Mouse (Mus musculus) urinary bladder, postnatal 14 days (tissue): ENCODE results near the gene Ptprn2.

Source experiments
- DNase-seq: peaks from one replicate; pipeline ENCODE4 v3.0.0; 2021; ENCODE audit warnings: low spot score

The Ptprn2 gene

DNA sequence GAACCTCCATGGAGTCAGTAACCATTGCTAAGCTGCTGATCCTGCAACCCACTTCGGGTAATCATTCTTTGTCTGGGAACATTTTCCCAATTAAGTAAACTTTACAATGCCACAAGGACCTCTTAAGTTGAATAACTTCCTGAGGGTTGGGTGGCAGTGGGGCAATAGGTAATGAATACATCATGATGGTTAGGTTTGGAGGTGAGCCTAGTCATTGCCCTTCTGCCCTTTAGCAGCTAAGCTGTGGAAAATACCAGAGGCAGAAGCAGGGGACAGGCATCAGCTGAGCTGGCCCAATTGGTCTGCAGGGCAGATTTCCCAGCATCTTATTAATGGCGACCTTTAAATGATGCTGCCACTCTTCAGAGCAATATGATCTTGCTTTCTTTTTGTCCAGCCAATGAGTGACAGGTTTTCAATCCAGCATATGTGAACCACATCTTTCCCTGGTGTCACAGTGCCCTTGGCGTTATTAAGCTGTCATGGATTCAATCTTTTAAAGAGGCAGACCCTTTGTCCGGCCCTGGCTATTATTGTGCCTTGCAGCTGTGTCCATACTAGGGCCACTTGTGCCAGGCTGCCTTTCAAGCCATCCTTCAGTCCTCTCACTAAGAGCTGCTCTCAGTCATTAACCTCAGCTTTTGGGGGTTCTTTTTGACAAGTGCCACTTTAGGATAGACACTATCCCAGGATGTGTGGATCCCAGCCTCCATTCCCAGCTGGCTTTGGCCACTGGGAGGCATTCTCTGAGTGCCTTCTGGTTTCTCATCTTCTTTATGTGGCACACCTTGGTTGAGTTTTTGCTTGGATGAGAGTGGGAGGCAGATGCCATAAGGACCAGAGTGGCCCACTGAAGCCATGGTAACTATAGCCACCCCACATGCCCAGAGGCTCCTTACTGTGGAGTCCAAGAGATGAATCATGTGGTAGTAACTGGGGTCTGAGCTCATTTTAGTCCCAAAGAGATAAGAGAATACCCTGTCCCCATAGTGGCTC lies 292.9 kb downstream of the Ptprn2 start:
- no peak for DNase-seq

DNA sequence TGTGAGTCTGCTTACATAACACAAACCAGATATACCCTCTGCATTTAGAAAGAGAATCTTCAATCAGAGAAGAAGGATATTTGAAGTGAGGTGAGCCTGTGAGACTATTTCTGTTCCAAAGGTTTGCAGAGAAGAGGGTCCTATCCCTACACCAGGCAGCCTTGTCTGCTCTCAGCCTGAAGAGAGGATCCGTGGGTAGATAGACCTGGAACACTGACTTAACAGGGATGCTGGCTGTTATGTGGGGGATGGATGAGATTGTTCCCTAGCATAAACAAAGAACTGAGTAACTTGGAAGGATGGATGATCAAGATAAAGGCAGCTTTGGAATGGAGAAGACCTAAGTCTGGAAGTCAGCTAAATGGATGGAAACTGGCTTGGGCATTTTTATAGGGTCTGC lies 294.9 kb downstream of the Ptprn2 start:
- no peak for DNase-seq

DNA sequence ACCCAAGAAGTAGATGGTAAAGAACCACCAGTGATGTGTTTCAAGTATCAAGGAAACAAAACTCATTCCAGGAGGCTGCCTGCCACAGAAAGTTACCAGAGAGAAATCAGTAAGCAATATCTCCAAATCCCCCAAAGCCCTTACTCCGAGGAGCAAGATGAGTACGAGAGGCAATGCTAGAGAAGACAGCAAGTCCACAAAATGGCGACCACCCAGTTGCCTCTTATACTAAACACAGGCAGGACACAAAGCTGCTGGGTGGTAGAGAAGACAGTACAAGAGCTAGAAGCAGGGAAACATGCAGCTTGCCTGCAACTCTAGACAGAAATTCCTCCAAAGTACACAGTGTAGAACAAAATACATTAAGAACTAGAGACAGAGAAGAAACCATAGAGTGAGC lies 300.2 kb downstream of the Ptprn2 start:
- no peak for DNase-seq

DNA sequence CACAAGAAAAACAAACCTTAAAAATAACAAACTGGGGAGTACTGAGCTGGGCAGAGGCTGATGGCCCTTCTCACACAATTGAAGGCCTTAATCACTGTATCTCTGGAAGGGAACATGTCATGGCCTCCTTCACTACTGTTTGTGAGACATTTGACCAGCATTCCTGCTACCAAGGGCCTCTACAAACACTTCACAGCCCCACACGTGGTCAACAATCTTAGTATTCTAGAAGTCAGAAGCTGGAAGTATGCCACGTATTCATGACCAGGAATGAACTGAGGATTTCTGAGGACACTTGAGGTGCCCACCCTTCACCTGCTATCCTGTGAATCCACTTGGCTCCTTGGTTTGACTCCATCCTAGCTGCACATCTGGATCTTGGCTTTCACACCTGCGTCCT lies 302.8 kb downstream of the Ptprn2 start:
- no peak for DNase-seq

DNA sequence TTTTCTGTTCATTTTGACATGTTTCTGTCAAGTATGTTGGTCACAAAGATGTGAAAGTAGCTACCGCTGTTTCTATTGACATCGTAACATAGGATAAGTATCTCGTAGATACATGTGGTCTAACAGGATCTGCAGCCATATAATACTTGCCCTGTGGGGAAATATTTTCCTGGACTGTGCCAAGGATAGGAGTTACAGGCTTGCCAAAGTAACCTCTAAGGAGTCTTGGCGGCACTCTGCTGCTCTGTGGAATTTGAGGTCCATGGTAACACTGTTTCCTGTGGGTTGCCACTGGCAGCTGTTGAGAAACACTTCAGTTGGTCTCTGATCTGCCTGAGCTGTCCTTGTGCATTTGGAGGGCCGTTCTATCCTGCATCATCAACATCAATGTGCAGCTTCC lies 317.8 kb downstream of the Ptprn2 start:
- DNase-seq, result no peak

DNA sequence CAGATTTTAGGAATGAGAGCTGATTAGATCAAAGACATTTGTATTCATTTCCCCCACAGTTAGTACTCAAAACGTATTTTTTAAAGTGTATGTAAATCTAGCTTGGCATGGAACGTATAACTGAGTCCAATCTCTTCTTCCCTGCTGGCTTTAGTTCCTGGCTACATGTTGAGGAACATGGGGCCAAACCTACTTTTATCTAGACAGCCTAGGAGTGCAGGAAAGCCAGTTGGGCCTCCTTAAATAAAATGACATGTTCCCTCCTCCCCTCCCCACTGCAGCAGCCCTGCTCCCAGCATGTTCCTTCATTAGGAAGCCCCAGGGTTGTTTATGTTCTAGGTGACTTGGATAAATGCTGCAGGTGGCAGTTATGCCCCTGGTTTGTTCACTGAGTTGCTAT lies 319.2 kb downstream of the Ptprn2 start:
- DNase-seq, result no peak

DNA sequence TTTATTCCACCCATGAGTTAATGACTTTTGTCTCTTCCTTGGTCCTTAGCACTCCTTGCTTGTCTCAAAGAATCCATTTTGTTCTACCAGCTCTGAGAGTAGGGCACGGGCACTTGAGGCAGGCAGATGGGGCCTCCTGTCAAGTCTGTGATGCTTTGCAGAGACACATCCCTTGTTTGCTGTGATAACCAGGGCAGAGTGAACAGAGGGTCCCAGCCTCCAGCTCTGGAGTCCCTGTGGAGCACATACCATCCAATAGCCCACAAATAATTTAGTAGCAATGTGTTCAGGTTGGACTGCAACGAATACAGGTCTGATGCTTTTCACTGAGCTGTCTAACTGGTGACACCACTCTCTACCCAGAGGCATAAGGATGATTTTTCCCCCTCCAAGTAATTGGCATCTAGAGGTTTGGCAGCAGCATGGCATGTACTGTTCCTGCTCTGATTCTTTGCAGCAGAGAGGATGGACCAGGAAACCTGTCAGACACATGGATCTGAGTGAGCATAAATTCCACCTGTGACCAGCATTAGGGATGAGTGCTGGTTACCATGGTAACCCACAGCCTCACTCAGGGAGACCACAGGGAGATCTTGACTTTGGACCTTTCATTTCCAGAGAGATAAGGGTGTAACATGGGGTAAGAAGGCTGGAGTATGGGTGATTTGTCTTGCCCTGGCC lies 319.7 kb downstream of the Ptprn2 start:
- DNase-seq, result no peak

DNA sequence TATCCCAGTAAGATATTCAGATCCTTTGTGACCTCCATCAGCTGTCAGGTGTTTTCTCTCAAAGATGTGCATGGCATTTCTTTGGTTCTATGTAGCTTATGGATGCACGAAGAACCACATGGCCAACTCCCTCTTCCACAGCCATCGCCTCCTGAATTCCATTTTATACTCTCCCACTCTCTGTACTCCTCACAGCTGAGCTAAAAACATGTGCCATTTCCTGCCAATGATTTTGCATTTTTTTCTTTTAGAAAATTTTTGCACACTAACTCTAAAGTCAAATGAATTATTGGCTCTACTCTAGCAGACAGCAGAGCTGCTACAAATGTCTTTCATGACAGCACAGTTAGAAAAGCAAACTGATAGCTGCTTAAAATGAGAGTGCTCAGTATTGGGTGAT lies 320.6 kb downstream of the Ptprn2 start:
- no peak for DNase-seq

DNA sequence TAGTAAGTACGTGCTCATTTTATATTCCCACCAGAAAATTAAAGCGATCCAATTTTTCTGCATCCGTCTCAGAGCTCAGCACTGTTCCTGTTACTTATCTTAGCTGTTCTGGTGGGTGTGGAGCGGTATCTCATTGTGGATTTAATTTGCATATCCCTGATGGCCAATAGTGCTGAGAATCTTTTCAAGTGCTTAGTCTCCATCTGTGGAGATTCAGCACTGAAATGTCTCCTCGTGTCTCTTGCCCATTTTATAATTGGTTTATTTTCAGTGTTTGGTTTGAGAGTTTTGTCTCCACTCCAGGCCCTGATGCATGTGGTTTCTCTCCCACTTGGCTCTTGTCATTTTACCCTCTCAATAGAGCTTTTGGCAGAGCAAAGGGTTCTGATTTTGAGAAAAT lies 327.5 kb downstream of the Ptprn2 start:
- no peak for DNase-seq

DNA sequence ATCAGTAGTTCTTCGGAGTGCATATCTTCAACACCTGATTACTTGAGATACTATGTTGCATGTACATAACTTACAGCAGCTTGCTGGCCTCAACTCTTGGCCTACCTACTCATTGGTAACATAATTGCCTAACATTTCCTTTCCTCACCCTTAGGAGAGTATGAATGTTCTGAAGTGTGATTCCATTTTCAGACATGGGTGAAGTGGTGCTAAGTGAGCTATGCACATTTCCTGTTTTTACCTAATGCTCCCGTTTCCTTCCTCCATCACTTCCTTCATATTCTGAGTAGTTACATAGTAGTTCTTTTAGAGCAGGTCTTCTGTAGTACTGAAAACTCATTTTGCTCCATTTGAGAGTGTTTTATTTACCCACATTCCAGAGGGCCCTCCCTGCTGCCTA lies 334.3 kb downstream of the Ptprn2 start:
- DNase-seq, result no peak

DNA sequence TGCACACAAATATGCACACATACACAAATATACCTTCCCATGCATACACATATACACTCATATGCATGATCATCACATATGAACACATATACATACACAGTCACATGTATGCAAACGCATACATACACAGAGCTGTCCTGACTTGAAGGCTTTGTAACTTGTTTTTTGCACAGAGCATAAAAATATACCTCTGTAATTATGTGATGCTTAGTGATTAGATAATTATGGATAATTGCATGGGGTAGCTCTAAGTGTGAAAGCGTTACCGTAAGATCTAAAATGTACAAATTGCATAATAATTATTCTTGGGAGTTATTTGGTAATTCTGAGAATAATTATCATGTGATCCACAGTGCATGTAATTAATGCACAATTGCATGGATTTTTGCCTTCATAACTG lies 337.8 kb downstream of the Ptprn2 start:
- DNase-seq, result no peak

DNA sequence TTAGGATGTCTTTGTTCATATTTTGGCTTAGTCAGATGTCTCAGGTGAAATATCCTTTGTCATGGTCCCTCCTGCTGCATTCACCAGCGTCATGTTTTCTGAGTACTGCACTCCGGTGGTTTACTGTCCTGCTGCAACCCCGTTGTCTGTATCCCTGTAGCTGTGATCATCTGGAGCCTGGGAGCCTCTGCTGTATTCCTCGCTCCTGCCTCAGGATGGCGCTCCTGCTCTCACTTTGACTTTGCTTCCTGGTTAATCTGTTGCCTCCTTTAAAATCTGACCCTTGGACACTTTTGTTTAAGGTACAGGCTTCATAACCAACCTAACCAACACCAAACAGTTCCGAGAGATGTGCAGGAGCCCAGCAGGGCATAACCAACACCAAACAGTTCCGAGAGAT lies 342.2 kb downstream of the Ptprn2 start:
- no peak for DNase-seq

DNA sequence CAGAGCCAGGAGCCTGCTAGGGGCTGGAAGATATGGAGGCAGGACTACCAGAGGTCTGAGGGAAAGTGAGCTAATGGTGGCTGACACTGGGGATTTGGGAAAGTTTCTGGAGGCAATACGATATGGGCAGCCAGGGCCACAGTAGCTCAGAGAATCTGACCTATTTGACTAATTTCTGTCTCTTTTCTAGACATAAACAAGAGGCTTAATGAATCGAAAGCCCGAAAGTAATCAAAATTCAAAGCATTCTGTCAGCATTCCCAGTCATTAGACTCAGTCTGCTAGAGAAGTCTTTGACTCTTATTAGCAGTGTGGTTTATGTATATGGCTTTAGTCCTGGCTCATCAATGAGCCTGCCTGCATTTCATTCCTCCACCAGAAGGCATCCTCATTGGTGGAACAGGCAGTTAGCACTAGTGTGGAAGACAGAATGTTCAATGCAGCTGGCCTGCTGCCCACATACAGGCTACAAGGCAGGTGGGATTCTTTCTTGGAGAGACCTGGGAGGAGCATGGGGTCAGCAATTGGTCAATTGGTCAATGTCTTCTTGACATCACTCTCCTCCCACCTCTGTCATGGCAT lies 353.2 kb downstream of the Ptprn2 start:
- no peak for DNase-seq

DNA sequence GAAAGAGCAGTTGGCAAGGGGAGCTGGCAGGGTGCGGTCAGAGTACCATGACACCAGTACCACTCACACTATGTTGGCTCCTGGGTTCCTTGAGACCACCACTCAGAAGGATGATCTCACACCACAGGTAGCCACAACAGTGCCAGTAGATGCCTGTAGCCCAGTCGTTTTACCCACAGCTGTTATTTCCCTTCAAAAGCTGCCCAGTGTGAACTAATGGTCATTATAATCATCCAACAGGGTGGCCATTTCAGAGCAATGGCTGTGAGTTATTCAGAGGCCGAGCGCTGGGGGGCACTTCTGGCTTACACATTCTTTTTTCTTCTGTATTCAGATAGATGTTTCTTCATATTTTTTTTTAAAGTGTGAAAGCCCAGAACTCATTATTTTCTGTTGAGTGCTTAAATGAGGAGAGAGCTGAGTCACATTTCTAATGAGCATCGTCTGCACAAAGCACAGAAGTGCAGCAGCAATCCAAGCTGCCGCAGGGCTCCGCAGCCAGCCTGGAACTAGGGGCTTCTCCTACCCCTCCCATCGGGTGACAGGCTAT lies 357.3 kb downstream of the Ptprn2 start:
- no peak for DNase-seq

DNA sequence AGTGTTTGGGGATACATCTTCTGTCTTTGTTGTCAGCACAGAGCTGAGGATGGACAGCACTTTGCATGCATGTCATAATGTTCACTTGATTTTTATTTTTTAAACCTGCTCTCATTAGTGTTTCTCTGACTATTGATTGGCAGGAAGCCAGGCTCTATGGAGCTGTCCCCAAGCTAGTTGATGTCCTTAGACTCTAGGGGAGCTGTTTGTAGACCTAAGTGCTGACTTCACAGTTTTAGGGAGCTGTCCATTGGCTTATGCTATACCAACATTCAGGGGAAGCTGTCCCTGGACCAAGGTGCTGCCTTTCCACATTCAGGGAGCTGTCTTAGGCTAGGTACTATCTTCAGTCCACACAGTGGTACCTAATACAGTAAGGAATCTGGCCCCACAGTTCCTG lies 360.7 kb downstream of the Ptprn2 start:
- DNase-seq, result no peak

DNA sequence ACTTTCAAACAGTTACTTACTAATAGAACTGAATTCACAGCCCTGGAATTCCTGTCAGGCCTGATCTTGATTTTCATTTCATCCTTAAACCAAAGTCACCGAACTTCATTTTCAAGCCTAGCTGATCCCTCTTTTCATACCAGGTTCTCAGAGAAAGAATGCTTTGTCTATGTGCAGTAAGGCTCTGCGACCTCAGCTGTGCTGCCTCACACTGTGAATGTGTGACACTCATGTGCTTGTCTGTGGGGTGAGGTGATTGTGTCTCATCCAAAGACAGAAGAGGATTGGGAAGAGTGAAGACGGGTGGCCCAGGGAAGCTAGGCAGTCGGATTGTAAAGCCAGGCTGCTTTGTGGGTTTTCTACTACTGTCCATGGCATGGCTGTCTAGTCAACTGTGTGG lies 361.5 kb downstream of the Ptprn2 start:
- DNase-seq, result no peak

DNA sequence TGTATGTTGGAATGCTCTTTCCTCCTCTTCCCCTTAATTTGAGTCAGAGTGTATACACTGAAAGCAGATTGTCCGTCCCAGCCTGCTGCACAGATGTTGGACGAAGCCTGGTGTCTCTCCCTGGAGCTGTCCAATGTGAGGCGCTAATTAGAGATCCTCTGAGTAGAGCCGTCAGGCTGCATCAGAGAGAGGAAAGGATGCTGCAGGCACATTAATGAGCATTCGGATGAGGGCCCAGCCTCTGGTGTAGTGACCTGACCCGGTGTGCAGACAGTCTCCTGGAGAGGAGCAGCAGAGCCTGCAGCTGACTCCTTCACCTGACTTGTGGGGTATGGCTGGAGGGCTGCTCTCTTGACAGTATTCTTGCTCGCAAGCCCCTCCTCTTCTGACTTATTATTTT lies 370.8 kb downstream of the Ptprn2 start:
- DNase-seq, result no peak

DNA sequence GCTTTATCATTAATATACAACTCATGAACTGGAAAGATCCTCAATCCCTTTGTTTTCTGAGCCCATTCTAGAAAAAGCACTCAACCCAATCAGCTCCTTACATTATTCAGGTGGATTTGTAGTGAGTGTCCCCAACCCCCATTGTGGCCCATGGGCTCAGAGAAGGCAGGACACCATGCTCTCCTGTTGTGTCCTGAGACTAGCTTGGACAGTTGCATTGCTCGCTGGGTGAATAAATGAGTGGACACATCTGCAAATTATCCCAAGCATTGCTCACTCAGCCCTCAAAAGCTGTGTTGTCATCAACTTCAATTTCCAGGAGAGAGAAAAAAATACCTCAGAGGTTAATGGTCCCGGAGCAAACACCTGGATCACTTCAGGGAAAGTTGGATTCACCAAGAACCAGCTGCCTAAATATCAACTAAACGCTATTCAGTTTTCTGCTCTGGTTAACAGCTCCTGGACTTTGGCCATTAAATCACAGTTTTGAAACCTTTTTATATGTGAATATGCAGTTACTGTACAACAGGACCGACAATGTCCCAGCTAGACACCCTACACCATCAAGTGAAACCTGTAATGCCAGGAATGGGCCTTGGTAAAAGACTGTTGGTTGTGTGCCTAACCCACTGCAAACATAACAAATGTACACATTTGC lies 376.0 kb downstream of the Ptprn2 start:
- DNase-seq, result no peak

DNA sequence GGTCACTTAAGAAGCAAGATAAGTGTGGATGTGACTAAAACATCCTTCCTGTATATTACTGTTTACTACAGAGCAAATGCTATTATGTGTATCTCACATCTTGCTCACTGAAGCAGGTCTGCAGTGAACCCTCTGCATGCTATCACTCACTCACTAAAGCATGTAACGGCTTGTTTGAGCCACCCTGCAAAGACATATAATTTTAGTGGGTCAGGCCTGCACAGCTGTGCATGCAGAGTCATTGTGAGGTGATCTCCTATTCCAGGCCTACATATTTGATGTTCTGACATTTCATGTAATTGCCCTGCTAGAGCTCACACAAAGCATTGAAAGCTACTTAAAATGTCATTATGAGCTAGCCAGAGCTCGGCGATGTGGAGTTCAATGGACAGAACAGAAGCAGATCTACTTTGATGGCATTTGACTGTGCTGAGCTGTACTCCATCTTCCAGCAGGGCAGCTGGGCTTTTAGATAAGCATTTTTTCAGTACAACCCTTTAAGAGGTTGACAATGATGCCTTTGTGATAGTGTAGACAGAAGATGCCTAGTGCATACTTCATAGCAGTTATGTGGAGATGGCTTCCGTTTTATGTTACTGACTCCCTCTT lies 377.9 kb downstream of the Ptprn2 start:
- DNase-seq, result no peak

DNA sequence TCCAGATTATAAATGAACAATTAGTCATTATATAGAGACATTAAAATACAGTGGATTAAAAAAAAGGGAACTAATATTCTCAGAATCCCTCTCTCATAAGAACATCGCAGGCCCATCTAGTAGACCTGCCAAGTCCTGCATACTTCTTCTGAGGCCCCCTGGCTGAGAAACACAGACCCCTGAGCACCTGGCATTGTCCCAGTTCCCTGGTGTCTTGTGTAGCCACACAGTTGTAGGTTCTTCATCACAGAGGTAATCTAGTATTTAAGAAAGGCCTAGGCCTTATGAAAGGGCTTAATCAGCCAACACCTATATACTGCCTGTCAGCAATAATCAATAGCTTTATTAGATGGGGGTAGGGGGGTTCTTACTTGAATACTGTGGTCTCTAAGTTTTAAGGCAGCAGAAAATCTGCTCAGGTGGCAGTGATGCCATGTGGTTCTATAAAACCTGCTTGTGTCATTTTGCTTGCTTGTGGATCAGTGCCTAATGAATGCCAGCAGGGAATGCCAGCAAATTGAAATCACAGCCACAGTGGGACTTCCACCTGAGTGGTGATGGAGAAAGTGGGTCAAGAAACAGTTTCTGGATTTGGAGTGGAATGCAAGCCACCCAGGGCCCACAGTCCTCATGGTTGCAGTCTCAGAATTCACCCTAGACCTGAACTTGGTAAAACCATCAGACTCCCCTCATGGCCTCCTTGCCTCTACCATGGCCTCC lies 388.5 kb downstream of the Ptprn2 start:
- no peak for DNase-seq
